ENCODE assay signal across 34 mouse cellular contexts in the genomic region with DNA sequence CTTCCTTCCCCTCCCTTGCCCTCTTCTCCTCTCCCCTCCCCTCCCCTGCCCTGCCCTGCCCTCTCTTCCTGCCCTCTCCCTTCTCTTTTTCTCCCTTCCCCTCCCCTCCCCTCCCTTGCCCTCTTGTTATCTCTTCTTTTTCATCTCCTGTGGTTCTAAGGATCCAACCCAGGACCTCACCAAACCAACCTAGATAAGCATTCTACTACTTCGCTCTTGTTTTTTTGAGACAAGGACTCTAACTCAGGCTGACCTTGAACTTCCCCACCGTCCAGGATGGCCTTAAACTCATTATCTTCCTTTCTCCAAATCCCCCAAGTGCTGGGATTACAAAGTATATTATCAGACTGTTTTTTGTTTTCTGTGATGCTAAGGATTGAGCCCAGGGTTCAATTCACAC. TPM values are rescaled to one million over a fixed set of nuclear protein-coding genes. Genes with fewer than 3 reads are reported as not detected.
DNase-seq lines count a peak whose midpoint lies in the region; ATAC-seq lines count a peak whose summit lies in the region.
"Had no signal": no experiment of that assay in that cellular context is flagged by ENCODE, and none has a peak within 500 bp of the region (broad histone marks: within the 10 kb centered on the region; RNA-seq: fewer than 3 reads in every experiment).

No protein-coding gene starts in this region.

- no peak overlapping the region for H3K4me2 ChIP-seq in kidney, embryonic 16.5 days (replicated peaks; ENCODE audit: low read depth, low read length)
- H3K4me2 ChIP-seq: embryonic facial prominence, embryonic 13.5 days; forebrain, embryonic 12.5 days; forebrain, embryonic 15.5 days; heart, embryonic 13.5 days; hindbrain, embryonic 14.5 days had no signal

- H3K36me3 ChIP-seq in kidney, embryonic 16.5 days (ENCODE audit: insufficient read depth, low read length): no peaks in the 10 kb centered on the region
- H3K36me3 ChIP-seq: embryonic facial prominence, embryonic 10.5 days; embryonic facial prominence, embryonic 13.5 days; forebrain, embryonic 12.5 days; forebrain, embryonic 15.5 days; heart, embryonic 13.5 days had no signal

- no peak overlapping the region for H3K9ac ChIP-seq in kidney, embryonic 16.5 days (replicated peaks; ENCODE audit: low read length)
- H3K9ac ChIP-seq: embryonic facial prominence, embryonic 13.5 days; forebrain, embryonic 12.5 days; forebrain, embryonic 15.5 days; heart, embryonic 13.5 days; hindbrain, embryonic 14.5 days had no signal

- H3K4me1 ChIP-seq in kidney, embryonic 16.5 days (ENCODE audit: insufficient read depth, low read length): no peaks in the 10 kb centered on the region
- H3K4me1 ChIP-seq: embryonic facial prominence, embryonic 10.5 days; embryonic facial prominence, embryonic 13.5 days; forebrain, embryonic 12.5 days; forebrain, embryonic 15.5 days had no signal

- no peak overlapping the region for H3K27ac ChIP-seq in kidney, embryonic 16.5 days (ENCODE audit: low read length)
- H3K27ac ChIP-seq: embryonic facial prominence, embryonic 10.5 days; embryonic facial prominence, embryonic 13.5 days; forebrain, embryonic 12.5 days; forebrain, embryonic 15.5 days; heart, embryonic 13.5 days; hindbrain, embryonic 14.5 days; hindbrain, postnatal 0 days had no signal

- H3K4me3 ChIP-seq in kidney, embryonic 16.5 days (ENCODE audit: low read length): no peak overlapping the region
- H3K4me3 ChIP-seq: embryonic facial prominence, embryonic 10.5 days; embryonic facial prominence, embryonic 13.5 days; erythroblast, embryonic 14.5 days; forebrain, embryonic 12.5 days; forebrain, embryonic 15.5 days; heart, embryonic 13.5 days had no signal

- WGBS in kidney, embryonic 16.5 days: 73% methylated on average over 2 of the region's 2 CpGs

- no peaks in the 10 kb centered on the region for H3K27me3 ChIP-seq in kidney, embryonic 16.5 days (ENCODE audit: insufficient read depth, low read length)
- H3K27me3 ChIP-seq: embryonic facial prominence, embryonic 13.5 days; forebrain, embryonic 12.5 days; forebrain, embryonic 15.5 days; heart, embryonic 13.5 days had no signal

- 0 out of 2 replicates have a peak, but pooled peaks have one; percentile 13 for ATAC-seq in megakaryocyte-erythroid progenitor cell, adult 5-6 weeks (replicated peaks; ENCODE audit: low FRiP score, low TSS enrichment, poor library complexity, severe bottlenecking)
- no peak for ATAC-seq in kidney, embryonic 16.5 days (ENCODE audit: low FRiP score, low TSS enrichment)
- ATAC-seq: forebrain, embryonic 15.5 days; hindbrain, postnatal 0 days had no signal

- no peaks in the 10 kb centered on the region for H3K9me3 ChIP-seq in kidney, embryonic 16.5 days (ENCODE audit: low read length)
- H3K9me3 ChIP-seq: embryonic facial prominence, embryonic 10.5 days; embryonic facial prominence, embryonic 13.5 days; forebrain, embryonic 12.5 days; forebrain, embryonic 15.5 days; heart, embryonic 13.5 days had no signal

- DNase-seq in thymus, postnatal 14 days: peak; percentile 39
- no peak for DNase-seq in thymus, postnatal 36 days
- peak; percentile 18 for DNase-seq in T-cell, adult 2 months (ENCODE audit: low spot score)
- DNase-seq in cerebellum, postnatal 4 days (ENCODE audit: low spot score in 2 of 2): no peak
- DNase-seq in natural killer cell, adult 2 months (ENCODE audit: low spot score in 2 of 2): no peak
- DNase-seq: cerebellum, adult 18-20 months; cerebellum, adult 9-11 months; cerebellum, postnatal 25 days; embryo, embryonic 11 days; gastrocnemius, postnatal 25 days; heart, adult 18-20 months; heart, postnatal 14 days; heart, postnatal 4 days had no signal

RNA-seq across cellular contexts. Expression of gene Il2ra, which starts 10.2 kb away (rescaled TPM):
- total RNA-seq in megakaryocyte-erythroid progenitor cell, adult 5-6 weeks (2014; fragmentation: Nextera tagmentation): 0.17 TPM in 1 of 2 replicates, not detected in the other
- not detected in 2 replicates for total RNA-seq in megakaryocyte-erythroid progenitor cell, adult 5-6 weeks (2017)
- not detected in 2 replicates for polyA plus RNA-seq in kidney, embryonic 16.5 days (2015; fragmentation: Nextera tagmentation; extraction: Ambion mirVana)
- total RNA-seq: ES-E14; heart, postnatal 4 days; hindbrain, postnatal 0 days had no signal
- polyA plus RNA-seq: C2C12; embryonic facial prominence, embryonic 10.5 days; embryonic facial prominence, embryonic 13.5 days; forebrain, embryonic 12.5 days; forebrain, embryonic 15.5 days; hindbrain, embryonic 11.5 days; hindbrain, embryonic 14.5 days; intestine, embryonic 14.5 days had no signal

RNA-seq across cellular contexts. Expression of gene Gm17490, which starts 26.7 kb away (rescaled TPM):
- not detected in 2 replicates for total RNA-seq in megakaryocyte-erythroid progenitor cell, adult 5-6 weeks (2014; fragmentation: Nextera tagmentation)
- not detected in 2 replicates for total RNA-seq in megakaryocyte-erythroid progenitor cell, adult 5-6 weeks (2017)
- polyA plus RNA-seq in kidney, embryonic 16.5 days (2015; fragmentation: Nextera tagmentation; extraction: Ambion mirVana): not detected in 2 replicates
- total RNA-seq: adrenal gland, adult 18-20 months; adrenal gland, postnatal 10 days; adrenal gland, postnatal 36 days; ES-E14; gastrocnemius, adult 8-10 months; gastrocnemius, postnatal 25 days; heart, adult 18-20 months; heart, postnatal 14 days; heart, postnatal 4 days; hindbrain, postnatal 0 days had no signal
- polyA plus RNA-seq: C2C12; cortical plate, adult 2 months; embryonic facial prominence, embryonic 10.5 days; embryonic facial prominence, embryonic 13.5 days; erythroblast, embryonic 14.5 days; forebrain, embryonic 12.5 days; forebrain, embryonic 15.5 days; gonadal fat pad, adult 2 months; heart, embryonic 13.5 days; heart, embryonic 16.5 days; hindbrain, embryonic 11.5 days; hindbrain, embryonic 14.5 days; hindbrain, postnatal 0 days; intestine, embryonic 14.5 days had no signal

RNA-seq across cellular contexts. Expression of gene Rbm17, which starts 48.8 kb away (rescaled TPM):
- total RNA-seq in megakaryocyte-erythroid progenitor cell, adult 5-6 weeks (2014; fragmentation: Nextera tagmentation): 185 and 214 TPM in 2 replicates
- total RNA-seq in megakaryocyte-erythroid progenitor cell, adult 5-6 weeks (2017): 167 and 217 TPM in 2 replicates
- 147 and 152 TPM in 2 replicates for polyA plus RNA-seq in kidney, embryonic 16.5 days (2015; fragmentation: Nextera tagmentation; extraction: Ambion mirVana)

RNA-seq across cellular contexts. Expression of gene Il15ra, which starts 52.3 kb away (rescaled TPM):
- 10.7 and 12.3 TPM in 2 replicates for total RNA-seq in megakaryocyte-erythroid progenitor cell, adult 5-6 weeks (2014; fragmentation: Nextera tagmentation)
- 9.4 and 12.0 TPM in 2 replicates for total RNA-seq in megakaryocyte-erythroid progenitor cell, adult 5-6 weeks (2017)
- 2.6 TPM in 2 replicates for polyA plus RNA-seq in kidney, embryonic 16.5 days (2015; fragmentation: Nextera tagmentation; extraction: Ambion mirVana)
- polyA plus RNA-seq: erythroblast, embryonic 14.5 days; forebrain, embryonic 12.5 days had no signal

Comparison
In these comparisons a context has a peak if more than half of its experiments do, and no peak if none do; other contexts are left out.
1. DNase-seq: peak in thymus, postnatal 14 days (single experiment) and T-cell, adult 2 months (single experiment); none in thymus, postnatal 36 days (0 of 2), cerebellum, postnatal 4 days (0 of 2) and natural killer cell, adult 2 months (0 of 2).